Mouse (Mus musculus) liver, embryonic 11.5 days (tissue): ENCODE measurements around the gene Fam76a. TPM values are rescaled to one million over a fixed set of nuclear protein-coding genes. Genes with fewer than 3 reads are reported as not detected.

ENCODE experiments used
- ATAC-seq: fragments of 200-750 bp; cut with Nextera tagmentation; replicated peaks from 2 replicates; pipeline ENCODE4 v1.8.0; 2017; ENCODE audit warnings: moderate number of reproducible peaks, mild to moderate bottlenecking, moderate TSS enrichment, moderate library complexity; ENCODE audit not compliant: low FRiP score
- DNase-seq: peaks from one replicate; pipeline ENCODE4 v3.0.0-alpha.2; 2017; ENCODE audit warnings: low spot score
- H3K27ac ChIP-seq: fragments of 300-500 bp; sonication (generic); 2 replicates; pipeline ENCODE4 v1.5.1; 2014; ENCODE audit warnings: mild to moderate bottlenecking, low read depth, low read length, control low read depth
- H3K27me3 ChIP-seq: fragments of 300-500 bp; sonication (generic); replicated peaks from 2 replicates; pipeline ENCODE4 v1.6.1; 2014; ENCODE audit warnings: low read length, mixed read lengths; ENCODE audit not compliant: control insufficient read depth, insufficient read depth
- H3K36me3 ChIP-seq: fragments of 300-500 bp; sonication (generic); 2 replicates; pipeline ENCODE4 v1.6.1; 2014; ENCODE audit warnings: mild to moderate bottlenecking, low read length, moderate library complexity, mixed read lengths; ENCODE audit not compliant: control insufficient read depth, insufficient read depth
- H3K4me1 ChIP-seq: fragments of 300-500 bp; sonication (generic); replicated peaks from 2 replicates; pipeline ENCODE4 v1.6.1; 2014; ENCODE audit warnings: low read length, mixed read lengths; ENCODE audit not compliant: control insufficient read depth, insufficient read depth
- H3K4me2 ChIP-seq: fragments of 300-500 bp; sonication (generic); 2 replicates; pipeline ENCODE4 v1.6.1; 2014; ENCODE audit warnings: mild to moderate bottlenecking, control low read depth, moderate library complexity
- H3K4me3 ChIP-seq: fragments of 300-500 bp; sonication (generic); 2 replicates; pipeline ENCODE4 v1.5.1; 2014; ENCODE audit warnings: low read depth, low read length, control low read depth
- H3K9ac ChIP-seq: fragments of 300-500 bp; sonication (generic); 2 replicates; pipeline ENCODE4 v1.6.1; 2014; ENCODE audit warnings: low read depth, low read length, control low read depth
- H3K9me3 ChIP-seq: fragments of 300-500 bp; sonication (generic); 2 replicates; pipeline ENCODE4 v1.6.1; 2016; ENCODE audit warnings: low read length, inconsistent platforms, mixed read lengths; ENCODE audit not compliant: control insufficient read depth
- WGBS: fragments of 180-500 bp; shearing (Covaris S2); extraction: QIAGEN DNeasy Blood & Tissue Kit; methylation state at CpG from one replicate; pipeline ENCODE4 v1.1.7; 2014; 5-methylcytosine and 5-hydroxymethylcytosine counted together
- polyA plus RNA-seq: library from polyadenylated mRNA; unstranded; fragments of >200 nt; fragmentation: Nextera tagmentation; extraction: Ambion mirVana; gene quantifications from 2 replicates; pipeline ENCODE4 v1.2.1, GENCODE M21; 2014

Gene Fam76a
- 27.8 and 32.2 TPM in 2 replicates for polyA plus RNA-seq

- H3K4me1 ChIP-seq, result no peaks in the 10 kb centered on the region; the same call in 1 of the 2 replicates
- H3K9me3 ChIP-seq, result no peaks in the 10 kb centered on the region
- peak within 1 kb of the TSS; percentile 82 for H3K4me2 ChIP-seq
- peak; percentile 99 for ATAC-seq
- H3K27me3 ChIP-seq, result no peaks in the 10 kb centered on the region
- under 1% methylated on average over 50 of the region's 53 CpGs for WGBS
- DNase-seq, result peak; percentile 99
- peak within 1 kb of the TSS; percentile 97 for H3K4me3 ChIP-seq
- no peaks in the 10 kb centered on the region for H3K36me3 ChIP-seq
- peak within 1 kb of the TSS; percentile 83 for H3K9ac ChIP-seq
- H3K27ac ChIP-seq, result peak within 1 kb of the TSS; percentile 96
These were observed at the start of gene Fam76a for GRCm38 (mm10) chr4:132922558-132923008. Gene Fam76a (minus strand): TSS chr4:132922558.

- H3K27me3 ChIP-seq, result peaks cover 45% of the 10 kb centered on the region
- 50% methylated on average over 3 of the region's 3 CpGs for WGBS
- H3K36me3 ChIP-seq, result no peaks in the 10 kb centered on the region
- H3K9ac ChIP-seq, result no peak overlapping the region
- H3K27ac ChIP-seq, result no peak overlapping the region
- no peaks in the 10 kb centered on the region for H3K9me3 ChIP-seq
- DNase-seq (no peak), ATAC-seq (no peak)
- H3K4me3 ChIP-seq, result no peak overlapping the region
- H3K4me2 ChIP-seq, result no peak overlapping the region
- H3K4me1 ChIP-seq, result peaks cover 16% of the 10 kb centered on the region
These were observed 49.7 kb upstream of the Fam76a start for GRCm38 (mm10) chr4:132972101-132972500.

GRCm38 (mm10) chr4:132971601-132972000, 49.2 kb upstream of the Fam76a start:
- Histone ChIP-seq H3K9me3 (no peaks in the 10 kb centered on the region), H3K36me3 (no peaks in the 10 kb centered on the region), H3K27me3 (peaks cover 40% of the 10 kb centered on the region), H3K27ac (no peak overlapping the region), H3K4me1 (peaks cover 16% of the 10 kb centered on the region), H3K9ac (no peak overlapping the region), H3K4me2 (no peak overlapping the region), H3K4me3 (no peak overlapping the region)
- DNase-seq, result no peak
- no peak for ATAC-seq
- 58% methylated on average over 6 of the region's 6 CpGs for WGBS

GRCm38 (mm10) chr4:132968105-132968938, 46.0 kb upstream of the Fam76a start:
- no peaks in the 10 kb centered on the region for H3K36me3 ChIP-seq
- DNase-seq (no peak), ATAC-seq (no peak)
- 59% methylated on average over 6 of the region's 6 CpGs for WGBS
- H3K4me3 ChIP-seq, result no peak overlapping the region
- peaks cover 2% of the 10 kb centered on the region for H3K4me1 ChIP-seq
- no peak overlapping the region for H3K9ac ChIP-seq
- H3K27me3 ChIP-seq, result peaks cover 8% of the 10 kb centered on the region
- H3K4me2 ChIP-seq, result no peak overlapping the region
- H3K9me3 ChIP-seq, result no peaks in the 10 kb centered on the region
- H3K27ac ChIP-seq, result no peak overlapping the region

GRCm38 (mm10) chr4:132964473-132964872, 42.1 kb upstream of the Fam76a start:
- DNase-seq (no peak), ATAC-seq (no peak)
- no peak overlapping the region for H3K4me2 ChIP-seq
- 62% methylated on average over 5 of the region's 5 CpGs for WGBS
- H3K9me3 ChIP-seq, result no peaks in the 10 kb centered on the region
- no peaks in the 10 kb centered on the region for H3K27me3 ChIP-seq
- H3K9ac ChIP-seq, result no peak overlapping the region
- no peaks in the 10 kb centered on the region for H3K36me3 ChIP-seq
- no peak overlapping the region for H3K4me3 ChIP-seq
- peaks cover 18% of the 10 kb centered on the region for H3K4me1 ChIP-seq
- no peak overlapping the region for H3K27ac ChIP-seq

- no peaks in the 10 kb centered on the region for H3K9me3 ChIP-seq
- no peak overlapping the region for H3K4me3 ChIP-seq
- 53% methylated on average over 3 of the region's 3 CpGs for WGBS
- H3K36me3 ChIP-seq, result no peaks in the 10 kb centered on the region
- ATAC-seq (no peak), DNase-seq (no peak)
- no peak overlapping the region for H3K4me2 ChIP-seq
- no peak overlapping the region for H3K27ac ChIP-seq
- no peaks in the 10 kb centered on the region for H3K27me3 ChIP-seq
- H3K4me1 ChIP-seq, result peaks cover 21% of the 10 kb centered on the region
- no peak overlapping the region for H3K9ac ChIP-seq
These were observed 41.7 kb upstream of the Fam76a start for GRCm38 (mm10) chr4:132964064-132964463.

- WGBS, result 41% methylated on average over 2 of the region's 2 CpGs
- Histone ChIP-seq H3K27ac (no peak overlapping the region), H3K9ac (no peak overlapping the region)
These were observed 41.1 kb upstream of the Fam76a start for GRCm38 (mm10) chr4:132963436-132963835.

GRCm38 (mm10) chr4:132962628-132963027, 40.3 kb upstream of the Fam76a start:
- Histone ChIP-seq H3K9me3 (no peaks in the 10 kb centered on the region), H3K27me3 (no peaks in the 10 kb centered on the region), H3K36me3 (no peaks in the 10 kb centered on the region), H3K4me1 (peaks cover 26% of the 10 kb centered on the region), H3K9ac (no peak overlapping the region), H3K4me2 (no peak overlapping the region), H3K27ac (no peak overlapping the region), H3K4me3 (no peak overlapping the region)
- ATAC-seq (no peak), DNase-seq (no peak)
- 66% methylated on average over 4 of the region's 4 CpGs for whole genome bisulfite sequencing

More at GRCm38 (mm10) chr4:132963436-132963835, 41.1 kb upstream of the Fam76a start:
- H3K27me3 ChIP-seq, result no peaks in the 10 kb centered on the region
- H3K4me3 ChIP-seq, result no peak overlapping the region
- H3K4me2 ChIP-seq, result no peak overlapping the region
- no peaks in the 10 kb centered on the region for H3K9me3 ChIP-seq
- DNase-seq (no peak), ATAC-seq (no peak)
- no peaks in the 10 kb centered on the region for H3K36me3 ChIP-seq
- H3K4me1 ChIP-seq, result peaks cover 26% of the 10 kb centered on the region

GRCm38 (mm10) chr4:132961866-132962265, 39.5 kb upstream of the Fam76a start:
- no peaks in the 10 kb centered on the region for H3K27me3 ChIP-seq
- H3K27ac ChIP-seq, result no peak overlapping the region
- DNase-seq, result no peak
- ATAC-seq, result no peak
- no peak overlapping the region for H3K4me3 ChIP-seq
- no peaks in the 10 kb centered on the region for H3K9me3 ChIP-seq
- H3K9ac ChIP-seq, result no peak overlapping the region
- H3K4me1 ChIP-seq, result peaks cover 26% of the 10 kb centered on the region
- WGBS, result 83% methylated on average over 5 of the region's 5 CpGs
- no peak overlapping the region for H3K4me2 ChIP-seq
- H3K36me3 ChIP-seq, result no peaks in the 10 kb centered on the region
